Mouse (Mus musculus): ENCODE results near the gene Fn3krp.

Fn3krp gene

GRCm38 (mm10) chr11:121442076-121442475 lies 20.9 kb downstream of the Fn3krp start:
- DNase-seq (ENCODE audit: low spot score), result no peak

- DNase-seq (ENCODE audit: low spot score), result no peak
Measured at GRCm38 (mm10) chr11:121451216-121451726, 30.1 kb downstream of the Fn3krp start.

- DNase-seq (ENCODE audit: low spot score), result peak; percentile 97
Measured at GRCm38 (mm10) chr11:121451753-121452635, 30.8 kb downstream of the Fn3krp start, which contains the start of gene Tbcd. Tbcd (plus strand) TSS chr11:121451949.

- no peak for DNase-seq (ENCODE audit: low spot score)
Measured at GRCm38 (mm10) chr11:121457874-121458273, 36.7 kb downstream of the Fn3krp start.

- no peak for DNase-seq (ENCODE audit: low spot score)
Measured at GRCm38 (mm10) chr11:121467408-121467807, 46.2 kb downstream of the Fn3krp start.

GRCm38 (mm10) chr11:121474831-121475230 lies 53.6 kb downstream of the Fn3krp start:
- DNase-seq (ENCODE audit: low spot score), result no peak

- peak; percentile 75 for DNase-seq (ENCODE audit: low spot score)
Measured at GRCm38 (mm10) chr11:121475699-121476415, 54.7 kb downstream of the Fn3krp start.

GRCm38 (mm10) chr11:121479476-121480203 lies 58.4 kb downstream of the Fn3krp start:
- DNase-seq (ENCODE audit: low spot score), result no peak
